Mouse (Mus musculus) stomach, embryonic 16.5 days (tissue): ENCODE results near the gene Mfsd5. TPM values are rescaled to one million over a fixed set of nuclear protein-coding genes. Genes with fewer than 3 reads are reported as not detected.
A peak's percentile ranks its signal among the peaks of the same experiment; 100 is the strongest.

Experiments used
- ATAC-seq: fragments of 200-750 bp; cut with Nextera tagmentation; 2 replicates; pipeline ENCODE4 v1.8.0; 2017; ENCODE audit warnings: moderate number of reproducible peaks, moderate TSS enrichment; ENCODE audit not compliant: insufficient read depth, low FRiP score
- H3K27ac ChIP-seq: fragments of 300-500 bp; sonication (generic); 2 replicates; pipeline ENCODE4 v1.5.1; 2014; ENCODE audit warnings: low read length
- H3K27me3 ChIP-seq: fragments of 300-500 bp; sonication (generic); 2 replicates; pipeline ENCODE4 v1.6.1; 2014; ENCODE audit warnings: low read length, control low read depth, mixed read lengths; ENCODE audit not compliant: control insufficient read depth, insufficient read depth
- H3K36me3 ChIP-seq: fragments of 300-500 bp; sonication (generic); 2 replicates; pipeline ENCODE4 v1.6.1; 2014; ENCODE audit warnings: low read length; ENCODE audit not compliant: control insufficient read depth, insufficient read depth
- H3K4me1 ChIP-seq: fragments of 300-500 bp; sonication (generic); 2 replicates; pipeline ENCODE4 v1.6.1; 2014; ENCODE audit warnings: low read length, control low read depth, mixed read lengths; ENCODE audit not compliant: control insufficient read depth, insufficient read depth
- H3K4me2 ChIP-seq: fragments of 300-500 bp; sonication (generic); 2 replicates; pipeline ENCODE4 v1.6.1; 2014; ENCODE audit warnings: low read depth, low read length, mixed read lengths
- H3K4me3 ChIP-seq: fragments of 300-500 bp; sonication (generic); replicated peaks from 2 replicates; pipeline ENCODE4 v1.5.1; 2014; ENCODE audit warnings: mild to moderate bottlenecking, low read length
- H3K9ac ChIP-seq: fragments of 300-500 bp; sonication (generic); 2 replicates; pipeline ENCODE4 v1.6.1; 2014; ENCODE audit warnings: low read length
- H3K9me3 ChIP-seq: fragments of 300-500 bp; sonication (generic); replicated peaks from 2 replicates; pipeline ENCODE4 v1.6.1; 2016; ENCODE audit warnings: low read length, control low read depth; ENCODE audit not compliant: control insufficient read depth
- WGBS: fragments of 180-500 bp; shearing (Covaris S2); extraction: QIAGEN DNeasy Blood & Tissue Kit; methylation state at CpG from one replicate; pipeline ENCODE4 v1.1.7; 2014; 5-methylcytosine and 5-hydroxymethylcytosine counted together
- polyA plus RNA-seq: library from polyadenylated mRNA; unstranded; fragments of >200 nt; fragmentation: Nextera tagmentation; extraction: Ambion mirVana; gene quantifications from 2 replicates; pipeline ENCODE4 v1.2.1, GENCODE M21; 2015

The Mfsd5 gene
- polyA plus RNA-seq, 1 experiment from 2014 or later: 71.5 TPM

GRCm38 (mm10) chr15:102271441-102271840 is 7.8 kb upstream of the Mfsd5 start:
- H3K27ac ChIP-seq: no peak overlapping the region
- 23% methylated on average over 3 of the region's 3 CpGs for WGBS

GRCm38 (mm10) chr15:102273982-102274716 is 5.1 kb upstream of the Mfsd5 start:
- H3K27ac ChIP-seq: no peak overlapping the region
- H3K9me3 ChIP-seq: no peaks in the 10 kb centered on the region
- WGBS: 72% methylated on average over 6 of the region's 6 CpGs
- H3K36me3 ChIP-seq: no peaks in the 10 kb centered on the region
- no peak for ATAC-seq
- no peak overlapping the region for H3K4me3 ChIP-seq
- no peak overlapping the region for H3K9ac ChIP-seq
- no peak overlapping the region for H3K4me2 ChIP-seq
- peaks cover 15% of the 10 kb centered on the region for H3K4me1 ChIP-seq
- H3K27me3 ChIP-seq: no peaks in the 10 kb centered on the region

More at GRCm38 (mm10) chr15:102271441-102271840, 7.8 kb upstream of the Mfsd5 start:
- no peaks in the 10 kb centered on the region for H3K9me3 ChIP-seq
- peaks cover 15% of the 10 kb centered on the region for H3K4me1 ChIP-seq
- H3K27me3 ChIP-seq: no peaks in the 10 kb centered on the region
- no peaks in the 10 kb centered on the region for H3K36me3 ChIP-seq
- no peak for ATAC-seq
- no peak overlapping the region; the same call in 1 of the 2 replicates for H3K9ac ChIP-seq
- H3K4me3 ChIP-seq: no peak overlapping the region
- peak overlapping the region; percentile 48; the same call in 1 of the 2 replicates for H3K4me2 ChIP-seq

DNA sequence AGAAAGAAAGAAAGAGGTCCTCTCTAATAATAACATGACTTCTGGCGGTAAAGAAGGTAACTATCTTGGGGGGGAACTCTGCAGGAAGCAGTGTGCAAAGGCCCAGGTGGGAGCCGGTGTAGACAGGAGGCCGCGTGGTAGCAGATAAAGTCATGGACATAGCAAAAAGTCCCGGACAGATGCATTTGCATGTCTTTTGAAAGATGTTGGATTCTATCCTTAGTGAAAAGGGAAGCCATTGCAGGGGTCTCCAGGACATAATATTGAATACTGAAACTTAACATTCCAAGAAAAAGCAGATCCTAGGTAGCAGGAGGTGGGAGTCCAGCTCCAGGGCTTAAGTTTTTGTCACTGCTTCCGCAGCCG is 545 bp upstream of the Mfsd5 start:
- Histone ChIP-seq H3K9me3 (no peaks in the 10 kb centered on the region), H3K4me2 (peak overlapping the region; percentile 64), H3K4me1 (peaks cover 11% of the 10 kb centered on the region), H3K36me3 (no peaks in the 10 kb centered on the region), H3K9ac (peak overlapping the region; percentile 93), H3K4me3 (peak overlapping the region; percentile 86), H3K27me3 (no peaks in the 10 kb centered on the region), H3K27ac (peak overlapping the region; percentile 95)
- no peak for ATAC-seq
- WGBS: 33% methylated on average over 7 of the region's 7 CpGs

DNA sequence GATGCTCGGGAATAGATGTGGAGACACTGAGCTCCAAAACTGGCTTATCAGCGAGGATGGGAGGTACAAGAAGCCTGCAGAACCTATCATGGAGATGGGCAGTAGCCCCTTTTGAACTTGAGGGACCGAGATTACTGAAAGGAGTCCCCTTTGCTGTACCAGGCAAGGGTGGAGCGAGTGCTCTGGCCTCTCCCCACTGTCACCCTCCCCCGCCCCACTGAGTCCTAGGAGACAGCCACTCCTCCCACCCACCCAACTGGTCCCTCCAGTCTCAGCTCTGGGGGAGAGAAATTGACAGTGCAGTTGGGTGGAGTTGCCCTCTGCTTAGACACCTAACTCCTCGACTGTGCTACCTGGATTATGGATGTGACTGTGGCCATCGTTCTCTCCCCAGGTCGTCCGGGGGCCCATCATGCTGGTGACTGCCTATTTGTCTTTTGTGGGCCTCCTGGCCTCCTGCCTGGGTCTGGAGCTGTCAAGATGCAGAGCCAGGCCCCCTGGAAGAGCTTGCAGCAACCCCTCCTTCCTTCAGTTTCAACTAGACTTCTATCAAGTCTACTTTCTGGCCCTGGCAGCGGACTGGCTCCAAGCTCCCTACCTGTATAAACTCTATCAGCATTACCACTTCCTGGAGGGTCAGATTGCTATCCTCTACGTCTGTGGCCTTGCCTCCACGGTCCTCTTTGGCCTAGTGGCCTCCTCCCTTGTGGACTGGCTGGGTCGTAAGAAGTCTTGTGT is 698 bp downstream of the Mfsd5 start:
- Histone ChIP-seq H3K27me3 (no peaks in the 10 kb centered on the region), H3K9ac (peak overlapping the region; percentile 93), H3K9me3 (no peaks in the 10 kb centered on the region), H3K36me3 (no peaks in the 10 kb centered on the region), H3K27ac (peak overlapping the region; percentile 95), H3K4me1 (peaks cover 11% of the 10 kb centered on the region), H3K4me2 (peak overlapping the region; percentile 85), H3K4me3 (peak overlapping the region; percentile 86)
- 20% methylated on average over 13 of the region's 13 CpGs for WGBS
- peak; percentile 41 for ATAC-seq

DNA sequence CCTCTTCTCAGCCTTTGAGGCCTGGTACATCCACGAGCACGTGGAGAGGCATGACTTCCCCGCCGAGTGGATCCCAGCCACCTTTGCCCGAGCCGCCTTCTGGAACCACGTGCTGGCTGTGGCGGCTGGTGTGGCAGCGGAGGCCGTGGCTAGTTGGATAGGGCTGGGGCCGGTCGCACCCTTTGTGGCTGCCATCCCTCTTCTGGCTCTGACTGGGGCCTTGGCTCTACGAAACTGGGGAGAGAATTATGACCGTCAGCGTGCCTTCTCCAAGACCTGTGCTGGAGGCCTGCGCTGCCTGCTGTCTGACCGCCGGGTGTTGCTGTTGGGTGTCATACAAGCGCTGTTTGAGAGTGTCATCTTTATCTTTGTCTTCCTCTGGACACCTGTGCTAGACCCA is 1.4 kb downstream of the Mfsd5 start:
- WGBS: 91% methylated on average over 19 of the region's 19 CpGs
- H3K9ac ChIP-seq: peak overlapping the region; percentile 93
- no peaks in the 10 kb centered on the region for H3K36me3 ChIP-seq
- peaks cover 11% of the 10 kb centered on the region for H3K4me1 ChIP-seq
- ATAC-seq: no peak
- H3K4me3 ChIP-seq: peak overlapping the region; percentile 86
- no peaks in the 10 kb centered on the region for H3K27me3 ChIP-seq
- peak overlapping the region; percentile 85 for H3K4me2 ChIP-seq
- no peaks in the 10 kb centered on the region for H3K9me3 ChIP-seq
- H3K27ac ChIP-seq: peak overlapping the region; percentile 95; the same call in 1 of the 2 replicates

- Histone ChIP-seq H3K36me3 (no peaks in the 10 kb centered on the region), H3K9ac (no peak overlapping the region), H3K4me1 (peaks cover 11% of the 10 kb centered on the region), H3K4me2 (no peak overlapping the region), H3K9me3 (no peaks in the 10 kb centered on the region), H3K27ac (no peak overlapping the region), H3K27me3 (no peaks in the 10 kb centered on the region), H3K4me3 (no peak overlapping the region)
- no peak for ATAC-seq
- WGBS: 71% methylated on average over 8 of the region's 8 CpGs
Measured at GRCm38 (mm10) chr15:102282463-102283292, 3.4 kb downstream of the Mfsd5 start.

DNA sequence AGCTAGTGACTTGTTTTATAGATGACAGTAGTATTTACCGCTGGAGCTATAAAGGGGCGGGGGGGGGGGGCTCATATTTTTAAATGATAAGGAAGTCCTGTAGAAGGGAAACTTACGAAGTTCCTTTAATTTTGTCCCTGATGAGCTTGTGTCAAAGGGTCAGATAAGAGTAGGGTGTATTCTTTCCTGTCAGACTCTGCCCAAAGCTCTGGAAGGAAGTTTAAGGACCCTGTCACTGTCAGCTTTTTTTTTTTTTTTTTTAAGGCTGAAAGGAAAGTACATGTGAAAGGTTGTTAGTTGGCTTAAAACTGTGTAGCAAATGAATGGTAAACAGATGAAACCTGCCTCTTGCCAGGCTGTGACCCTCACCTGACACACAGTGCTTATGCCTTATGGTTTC is 4.4 kb downstream of the Mfsd5 start:
- Histone ChIP-seq H3K9ac (no peak overlapping the region), H3K27ac (no peak overlapping the region), H3K4me1 (peaks cover 11% of the 10 kb centered on the region), H3K9me3 (no peaks in the 10 kb centered on the region), H3K4me2 (no peak overlapping the region), H3K4me3 (no peak overlapping the region), H3K27me3 (no peaks in the 10 kb centered on the region), H3K36me3 (no peaks in the 10 kb centered on the region)
- no peak for ATAC-seq
- WGBS: 69% methylated on average over 3 of the region's 3 CpGs

- Histone ChIP-seq H3K4me2 (no peak overlapping the region), H3K9me3 (no peaks in the 10 kb centered on the region), H3K4me1 (no peaks in the 10 kb centered on the region; the same call in 1 of the 2 replicates), H3K36me3 (no peaks in the 10 kb centered on the region), H3K4me3 (no peak overlapping the region), H3K27me3 (no peaks in the 10 kb centered on the region), H3K27ac (no peak overlapping the region), H3K9ac (no peak overlapping the region)
- no peak for ATAC-seq
Measured at GRCm38 (mm10) chr15:102287395-102287794, 8.1 kb downstream of the Mfsd5 start.
